Mouse (Mus musculus): ENCODE measurements around the gene Acot11. TPM values are rescaled to one million over a fixed set of nuclear protein-coding genes. Genes with fewer than 3 reads are reported as not detected.

Acot11 gene
- polyA plus RNA-seq, 1 experiment, result 6.6 TPM

GRCm38 (mm10) chr4:106815396-106816324 lies 10.9 kb upstream of the Acot11 start:
- TF ChIP-seq POLR2A (IDR thresholded peaks at IDR 0.05; ENCODE audit: borderline replicate concordance, low read depth, low read length) (no peak), CTCF (IDR thresholded peaks at IDR 0.05; ENCODE audit: low read depth, low read length) (no peak)
- no peak overlapping the region for H3K27ac ChIP-seq (ENCODE audit: insufficient read depth, low read depth, low read length)
- H3K4me3 ChIP-seq (ENCODE audit: insufficient read depth, low read length), result no peak overlapping the region
- H3K4me1 ChIP-seq (ENCODE audit: control insufficient read depth, insufficient read depth, low read length), result no peaks in the 10 kb centered on the region

- TF ChIP-seq CTCF (IDR thresholded peaks at IDR 0.05; ENCODE audit: low read depth, low read length) (no peak), POLR2A (IDR thresholded peaks at IDR 0.05; ENCODE audit: borderline replicate concordance, low read depth, low read length) (no peak)
- Histone ChIP-seq H3K27ac (ENCODE audit: insufficient read depth, low read depth, low read length) (no peak overlapping the region), H3K4me3 (ENCODE audit: insufficient read depth, low read length) (no peak overlapping the region), H3K4me1 (ENCODE audit: control insufficient read depth, insufficient read depth, low read length) (no peaks in the 10 kb centered on the region)
These were observed 6.4 kb upstream of the Acot11 start for GRCm38 (mm10) chr4:106811162-106811561.

GRCm38 (mm10) chr4:106810039-106810438 lies 5.2 kb upstream of the Acot11 start:
- TF ChIP-seq POLR2A (IDR thresholded peaks at IDR 0.05; ENCODE audit: borderline replicate concordance, low read depth, low read length), result no peak
- no peak; the same call in 1 of the 2 replicates for TF ChIP-seq CTCF (IDR thresholded peaks at IDR 0.05; ENCODE audit: low read depth, low read length)
- Histone ChIP-seq H3K4me1 (ENCODE audit: control insufficient read depth, insufficient read depth, low read length) (no peaks in the 10 kb centered on the region), H3K27ac (ENCODE audit: insufficient read depth, low read depth, low read length) (no peak overlapping the region), H3K4me3 (ENCODE audit: insufficient read depth, low read length) (no peak overlapping the region)

- Histone ChIP-seq H3K4me3 (ENCODE audit: insufficient read depth, low read length) (no peak overlapping the region), H3K27ac (ENCODE audit: insufficient read depth, low read depth, low read length) (no peak overlapping the region), H3K4me1 (ENCODE audit: control insufficient read depth, insufficient read depth, low read length) (peaks cover 8% of the 10 kb centered on the region; the same call in 1 of the 2 replicates)
- TF ChIP-seq POLR2A (IDR thresholded peaks at IDR 0.05; ENCODE audit: borderline replicate concordance, low read depth, low read length) (no peak), CTCF (IDR thresholded peaks at IDR 0.05; ENCODE audit: low read depth, low read length) (no peak)
These were observed 2.5 kb upstream of the Acot11 start for GRCm38 (mm10) chr4:106807287-106807686.

- TF ChIP-seq POLR2A (IDR thresholded peaks at IDR 0.05; ENCODE audit: borderline replicate concordance, low read depth, low read length) (no peak), CTCF (IDR thresholded peaks at IDR 0.05; ENCODE audit: low read depth, low read length) (no peak)
- no peak overlapping the region for H3K4me3 ChIP-seq (ENCODE audit: insufficient read depth, low read length)
- H3K4me1 ChIP-seq (ENCODE audit: control insufficient read depth, insufficient read depth, low read length), result peaks cover 8% of the 10 kb centered on the region; the same call in 1 of the 2 replicates
- H3K27ac ChIP-seq (ENCODE audit: insufficient read depth, low read depth, low read length), result no peak overlapping the region
These were observed 1.1 kb upstream of the Acot11 start for GRCm38 (mm10) chr4:106805890-106806289.

- H3K4me3 ChIP-seq (ENCODE audit: insufficient read depth, low read length), result peak overlapping the region; percentile 54
- H3K27ac ChIP-seq (ENCODE audit: insufficient read depth, low read depth, low read length), result no peak overlapping the region
- TF ChIP-seq CTCF (IDR thresholded peaks at IDR 0.05; ENCODE audit: low read depth, low read length), result no peak
- H3K4me1 ChIP-seq (ENCODE audit: control insufficient read depth, insufficient read depth, low read length), result peaks cover 8% of the 10 kb centered on the region; the same call in 1 of the 2 replicates
These were observed 443 bp downstream of the Acot11 start for GRCm38 (mm10) chr4:106804201-106804909.

GRCm38 (mm10) chr4:106803781-106804180 lies 1.0 kb downstream of the Acot11 start:
- Histone ChIP-seq H3K27ac (ENCODE audit: insufficient read depth, low read depth, low read length) (no peak overlapping the region), H3K4me3 (ENCODE audit: insufficient read depth, low read length) (no peak overlapping the region), H3K4me1 (ENCODE audit: control insufficient read depth, insufficient read depth, low read length) (peaks cover 8% of the 10 kb centered on the region; the same call in 1 of the 2 replicates)
- TF ChIP-seq POLR2A (IDR thresholded peaks at IDR 0.05; ENCODE audit: borderline replicate concordance, low read depth, low read length) (no peak), CTCF (IDR thresholded peaks at IDR 0.05; ENCODE audit: low read depth, low read length) (no peak)

- no peak overlapping the region for H3K4me3 ChIP-seq (ENCODE audit: insufficient read depth, low read length)
- peaks cover 8% of the 10 kb centered on the region; the same call in 1 of the 2 replicates for H3K4me1 ChIP-seq (ENCODE audit: control insufficient read depth, insufficient read depth, low read length)
- no peak for TF ChIP-seq POLR2A (IDR thresholded peaks at IDR 0.05; ENCODE audit: borderline replicate concordance, low read depth, low read length)
- TF ChIP-seq CTCF (IDR thresholded peaks at IDR 0.05; ENCODE audit: low read depth, low read length), result peak; percentile 22; the same call in 1 of the 2 replicates
- no peak overlapping the region for H3K27ac ChIP-seq (ENCODE audit: insufficient read depth, low read depth, low read length)
These were observed 4.9 kb downstream of the Acot11 start for GRCm38 (mm10) chr4:106799772-106800336.

- no peak overlapping the region for H3K4me3 ChIP-seq (ENCODE audit: insufficient read depth, low read length)
- no peak overlapping the region for H3K27ac ChIP-seq (ENCODE audit: insufficient read depth, low read depth, low read length)
- H3K4me1 ChIP-seq (ENCODE audit: control insufficient read depth, insufficient read depth, low read length), result 0 out of 2 replicates have a peak, but pooled peaks cover 4% of the 10 kb centered on the region
- TF ChIP-seq POLR2A (IDR thresholded peaks at IDR 0.05; ENCODE audit: borderline replicate concordance, low read depth, low read length), result no peak
- no peak for TF ChIP-seq CTCF (IDR thresholded peaks at IDR 0.05; ENCODE audit: low read depth, low read length)
These were observed 5.8 kb downstream of the Acot11 start for GRCm38 (mm10) chr4:106798908-106799546.

Measured in bone marrow macrophage, adult 2 months (primary cell).